Mouse (Mus musculus): ENCODE data around the gene Mycbp.

Gene Mycbp

GRCm38 (mm10) chr4:123904333-123905125, at the start of gene Mycbp:
TSS of gene Mycbp (plus strand) at chr4:123904832.
- DNase-seq (ENCODE audit: low spot score): peak; percentile 96

- DNase-seq (ENCODE audit: low spot score): no peak
Observed at GRCm38 (mm10) chr4:123856888-123857287, 47.7 kb upstream of the Mycbp start.

- DNase-seq (ENCODE audit: low spot score): no peak
Observed at GRCm38 (mm10) chr4:123858090-123858489, 46.5 kb upstream of the Mycbp start.

- no peak for DNase-seq (ENCODE audit: low spot score)
Observed at GRCm38 (mm10) chr4:123859379-123859778, 45.3 kb upstream of the Mycbp start, which contains the start of gene 4933427I04Rik. TSS of gene 4933427I04Rik (plus strand) at chr4:123859679.

GRCm38 (mm10) chr4:123859803-123860202, 44.8 kb upstream of the Mycbp start:
- DNase-seq (ENCODE audit: low spot score): no peak

GRCm38 (mm10) chr4:123860621-123861020, 44.0 kb upstream of the Mycbp start:
- no peak for DNase-seq (ENCODE audit: low spot score)

- no peak for DNase-seq (ENCODE audit: low spot score)
Observed at GRCm38 (mm10) chr4:123893726-123894125, 10.9 kb upstream of the Mycbp start.

GRCm38 (mm10) chr4:123894295-123894694, 10.3 kb upstream of the Mycbp start:
- DNase-seq (ENCODE audit: low spot score): no peak

GRCm38 (mm10) chr4:123898696-123899095, 5.9 kb upstream of the Mycbp start:
- DNase-seq (ENCODE audit: low spot score): peak; percentile 26

GRCm38 (mm10) chr4:123903432-123903831, 1.2 kb upstream of the Mycbp start:
- DNase-seq (ENCODE audit: low spot score): peak; percentile 12

GRCm38 (mm10) chr4:123905126-123905668, 565 bp downstream of the Mycbp start:
- no peak for DNase-seq (ENCODE audit: low spot score)

GRCm38 (mm10) chr4:123911503-123911902, 6.9 kb downstream of the Mycbp start:
- DNase-seq (ENCODE audit: low spot score): no peak

- DNase-seq (ENCODE audit: low spot score): no peak
Observed at GRCm38 (mm10) chr4:123912431-123912830, 7.8 kb downstream of the Mycbp start.

- peak; percentile 99 for DNase-seq (ENCODE audit: low spot score)
Observed at GRCm38 (mm10) chr4:123916748-123917547, 12.3 kb downstream of the Mycbp start, which contains the start of gene Rragc. TSS of gene Rragc (plus strand) at chr4:123917446.

- peak; percentile 38 for DNase-seq (ENCODE audit: low spot score)
Observed at GRCm38 (mm10) chr4:123917548-123918140, 13.0 kb downstream of the Mycbp start, which contains the start of gene 4930535I16Rik. TSS of gene 4930535I16Rik (minus strand) at chr4:123918022.

- DNase-seq (ENCODE audit: low spot score): no peak
Observed at GRCm38 (mm10) chr4:123918851-123919250, 14.2 kb downstream of the Mycbp start.

GRCm38 (mm10) chr4:123921055-123921565, 16.5 kb downstream of the Mycbp start:
- DNase-seq (ENCODE audit: low spot score): no peak

- no peak for DNase-seq (ENCODE audit: low spot score)
Observed at GRCm38 (mm10) chr4:123927961-123928360, 23.3 kb downstream of the Mycbp start.

- DNase-seq (ENCODE audit: low spot score): no peak
Observed at GRCm38 (mm10) chr4:123929994-123930393, 25.4 kb downstream of the Mycbp start.

- DNase-seq (ENCODE audit: low spot score): no peak
Observed at GRCm38 (mm10) chr4:123934306-123934705, 29.7 kb downstream of the Mycbp start.

GRCm38 (mm10) chr4:123936059-123936458, 31.4 kb downstream of the Mycbp start:
- DNase-seq (ENCODE audit: low spot score): no peak

- DNase-seq (ENCODE audit: low spot score): peak; percentile 61
Observed at GRCm38 (mm10) chr4:123939838-123940237, 35.2 kb downstream of the Mycbp start.

Measured in MN1 (cell line).